Mouse (Mus musculus) splenic B cell, adult 2 months (primary cell): ENCODE data around the gene Cntn1.

Experiments used
- DNase-seq: peaks from one replicate; pipeline ENCODE4 v3.0.0-alpha.2; 2011; ENCODE audit warnings: low read depth, low spot score
- H3K27me3 ChIP-seq: 2 replicates; pipeline ENCODE4 v1.6.1; 2012; ENCODE audit warnings: mild to moderate bottlenecking, low read length, moderate library complexity, mixed read lengths; ENCODE audit not compliant: control insufficient read depth, poor library complexity, insufficient read depth, severe bottlenecking
- H3K36me3 ChIP-seq: 2 replicates; pipeline ENCODE4 v1.6.1; 2012; ENCODE audit warnings: mild to moderate bottlenecking, low read length, moderate library complexity, mixed read lengths; ENCODE audit not compliant: control insufficient read depth, poor library complexity, insufficient read depth, severe bottlenecking

Gene Cntn1

DNA sequence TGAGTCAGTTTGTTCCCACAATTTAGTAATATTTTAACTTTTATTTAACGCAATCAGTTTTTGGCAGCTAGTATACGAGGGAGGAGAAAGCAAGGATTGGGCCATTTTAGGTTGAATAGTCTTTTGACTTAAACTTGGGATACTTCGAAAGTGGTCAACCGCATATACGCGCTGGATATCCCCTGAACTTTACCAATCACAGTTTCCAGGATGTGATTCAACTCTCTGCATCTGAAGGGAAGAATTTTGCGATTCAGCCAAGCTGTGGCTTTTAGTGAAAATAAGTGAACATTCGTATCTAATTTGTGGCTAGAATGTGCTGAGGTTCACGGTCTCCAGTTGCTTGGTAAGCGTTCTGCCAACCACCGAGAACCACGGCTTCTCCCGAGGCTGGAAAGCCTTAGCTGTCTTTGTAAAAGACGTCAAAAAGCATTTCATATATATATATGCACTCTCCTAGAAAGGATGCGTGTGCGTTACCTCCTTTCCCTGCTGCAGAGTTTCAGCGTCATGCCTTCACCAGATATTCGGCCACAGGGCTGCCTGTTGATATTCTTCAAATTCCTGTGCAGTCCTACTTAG, 217.9 kb downstream of the Cntn1 start:
- H3K36me3 ChIP-seq: no peaks in the 10 kb centered on the region
- H3K27me3 ChIP-seq: no peaks in the 10 kb centered on the region
- DNase-seq: no peak

GRCm38 (mm10) chr15:92271801-92272365, 220.9 kb downstream of the Cntn1 start:
- no peaks in the 10 kb centered on the region for H3K27me3 ChIP-seq
- DNase-seq: no peak
- H3K36me3 ChIP-seq: no peaks in the 10 kb centered on the region

GRCm38 (mm10) chr15:92276826-92277225, 225.9 kb downstream of the Cntn1 start:
- no peak for DNase-seq
- H3K27me3 ChIP-seq: no peaks in the 10 kb centered on the region; the same call in 1 of the 2 replicates
- H3K36me3 ChIP-seq: no peaks in the 10 kb centered on the region

DNA sequence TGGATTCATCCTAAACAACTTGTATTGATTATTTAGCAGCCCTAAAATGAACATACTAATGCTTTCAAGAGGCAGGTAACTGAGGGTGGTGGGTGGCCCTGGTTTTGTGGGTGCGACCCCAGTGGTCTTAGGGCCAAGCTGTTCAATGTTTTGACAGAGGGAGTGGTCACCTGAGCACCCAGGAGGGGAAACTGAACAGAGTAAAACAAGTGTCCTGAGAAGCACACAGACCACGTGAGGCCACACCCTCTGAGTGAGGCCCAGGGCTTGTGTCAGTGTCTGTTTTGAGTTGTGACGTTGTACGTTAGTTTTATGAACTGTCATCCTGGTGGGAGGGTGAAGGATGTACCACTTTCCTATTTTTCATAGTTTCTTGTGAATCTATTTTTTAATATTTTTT, 227.0 kb downstream of the Cntn1 start:
- DNase-seq: no peak
- no peaks in the 10 kb centered on the region for H3K36me3 ChIP-seq
- H3K27me3 ChIP-seq: no peaks in the 10 kb centered on the region; the same call in 1 of the 2 replicates

- DNase-seq: no peak
- Histone ChIP-seq H3K36me3 (no peaks in the 10 kb centered on the region), H3K27me3 (no peaks in the 10 kb centered on the region; the same call in 1 of the 2 replicates)
These were observed 230.0 kb downstream of the Cntn1 start for GRCm38 (mm10) chr15:92280966-92281365.

- no peak for DNase-seq
- H3K36me3 ChIP-seq: no peaks in the 10 kb centered on the region
- no peaks in the 10 kb centered on the region for H3K27me3 ChIP-seq
These were observed 236.7 kb downstream of the Cntn1 start for GRCm38 (mm10) chr15:92287616-92288015.

GRCm38 (mm10) chr15:92296479-92296878, 245.5 kb downstream of the Cntn1 start:
- DNase-seq: no peak
- no peaks in the 10 kb centered on the region for H3K36me3 ChIP-seq
- H3K27me3 ChIP-seq: no peaks in the 10 kb centered on the region

GRCm38 (mm10) chr15:92302796-92303195, 251.8 kb downstream of the Cntn1 start:
- Histone ChIP-seq H3K36me3 (no peaks in the 10 kb centered on the region), H3K27me3 (no peaks in the 10 kb centered on the region)
- no peak for DNase-seq

DNA sequence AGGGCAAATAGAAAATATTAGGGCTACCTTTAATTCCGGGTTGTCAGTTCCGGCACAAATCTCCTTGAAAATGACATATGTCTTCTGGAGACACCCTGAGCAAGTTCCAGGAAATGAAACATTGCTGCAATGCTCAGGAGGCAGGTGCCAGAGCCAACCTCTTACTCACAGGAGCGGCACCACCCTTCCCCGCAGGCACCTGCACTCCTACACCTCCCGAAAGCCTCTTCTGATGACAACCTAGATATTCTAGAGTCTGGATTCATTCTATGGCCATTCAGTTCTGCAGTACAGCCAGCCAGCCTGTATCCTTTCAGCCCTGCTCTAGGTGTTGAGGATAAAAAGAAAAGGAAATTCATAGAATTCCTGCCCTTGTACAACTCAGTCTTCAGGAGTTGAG, 253.3 kb downstream of the Cntn1 start:
- no peaks in the 10 kb centered on the region for H3K27me3 ChIP-seq
- no peak for DNase-seq
- no peaks in the 10 kb centered on the region for H3K36me3 ChIP-seq

DNA sequence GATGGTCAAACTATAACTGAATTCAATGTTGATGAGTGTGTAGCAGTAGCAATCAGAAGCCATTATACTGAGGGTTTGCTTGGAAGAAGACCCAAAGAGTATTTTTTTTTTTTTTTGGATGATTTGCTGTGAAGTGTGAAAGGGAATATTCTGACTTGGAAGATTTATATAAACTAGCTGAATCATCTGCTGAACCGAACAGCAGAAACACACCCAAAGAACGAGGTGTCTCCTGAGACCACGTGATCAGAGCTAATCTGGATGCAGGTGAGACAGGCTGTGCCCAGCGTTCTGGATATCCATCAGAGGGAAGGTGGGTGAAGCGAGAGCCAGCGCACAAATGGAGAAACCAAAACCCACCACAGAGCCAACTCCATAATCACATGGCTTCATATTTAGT, 271.0 kb downstream of the Cntn1 start:
- no peaks in the 10 kb centered on the region for H3K27me3 ChIP-seq

DNA sequence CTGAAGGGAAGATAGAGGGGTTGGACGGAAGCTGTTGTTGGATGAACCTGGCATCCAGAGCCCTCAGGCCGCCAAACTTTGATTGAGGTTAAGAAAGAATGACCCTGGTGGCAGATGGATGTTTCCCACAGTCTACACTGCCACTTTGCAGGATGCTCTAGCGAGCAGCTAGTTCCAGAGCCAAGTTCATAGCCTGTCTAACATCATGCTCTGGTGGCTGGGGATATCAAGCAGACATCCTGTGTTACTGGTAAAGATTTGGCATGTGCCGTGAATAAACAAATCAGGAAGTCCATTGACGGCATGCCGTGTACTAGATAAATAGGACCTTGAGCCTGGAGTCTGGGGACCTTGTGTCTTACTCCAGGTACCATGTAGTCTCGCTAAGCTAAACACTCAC, 276.1 kb downstream of the Cntn1 start:
- DNase-seq: peak; percentile 11
- Histone ChIP-seq H3K36me3 (no peaks in the 10 kb centered on the region), H3K27me3 (no peaks in the 10 kb centered on the region)

More for the DNA sequence above, 271.0 kb downstream of the Cntn1 start:
- no peak for DNase-seq
- H3K36me3 ChIP-seq: no peaks in the 10 kb centered on the region

GRCm38 (mm10) chr15:92340253-92340652, 289.3 kb downstream of the Cntn1 start:
- Histone ChIP-seq H3K36me3 (no peaks in the 10 kb centered on the region), H3K27me3 (no peaks in the 10 kb centered on the region)
- peak; percentile 67 for DNase-seq

- DNase-seq: peak; percentile 54
- Histone ChIP-seq H3K27me3 (no peaks in the 10 kb centered on the region), H3K36me3 (no peaks in the 10 kb centered on the region)
These were observed 290.5 kb downstream of the Cntn1 start for GRCm38 (mm10) chr15:92341424-92341823.

DNA sequence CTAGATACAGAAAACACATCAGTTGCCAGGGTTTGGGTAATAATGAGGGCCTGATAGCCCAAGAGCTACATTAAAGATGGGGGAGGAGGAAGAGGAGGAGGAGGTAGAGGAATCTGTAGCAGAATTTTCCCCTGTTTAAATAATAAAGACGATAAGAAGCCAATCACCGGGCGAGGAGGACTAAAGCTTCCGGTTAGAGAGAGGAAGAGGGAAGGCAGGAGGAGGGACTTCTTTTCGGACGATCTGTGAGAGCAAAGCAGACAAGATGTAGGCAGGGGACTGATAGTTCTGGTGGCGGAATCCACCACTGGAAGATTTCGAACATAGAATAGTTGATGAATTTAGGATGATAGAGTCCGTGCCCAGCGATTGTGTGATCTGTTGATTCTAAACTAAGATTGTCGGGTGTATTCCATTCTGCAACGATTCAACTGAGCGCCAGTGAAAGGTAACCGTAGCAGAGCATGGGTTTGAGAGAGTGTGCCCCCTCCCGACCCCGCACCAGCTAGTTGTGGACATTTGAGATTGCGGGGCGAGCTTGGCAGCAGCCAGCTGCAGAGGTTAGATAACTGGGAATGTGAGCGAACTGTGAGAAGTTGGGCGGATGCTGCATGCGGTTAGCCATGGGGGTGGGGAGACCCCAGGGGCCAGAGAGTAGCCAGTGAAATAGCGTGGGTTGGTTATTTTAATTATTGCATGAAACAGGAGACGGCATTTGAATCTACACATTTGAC, 293.3 kb downstream of the Cntn1 start:
- DNase-seq: peak; percentile 19
- Histone ChIP-seq H3K27me3 (no peaks in the 10 kb centered on the region), H3K36me3 (no peaks in the 10 kb centered on the region)

- no peaks in the 10 kb centered on the region for H3K36me3 ChIP-seq
- no peaks in the 10 kb centered on the region for H3K27me3 ChIP-seq
- DNase-seq: no peak
These were observed 296.5 kb downstream of the Cntn1 start for GRCm38 (mm10) chr15:92347426-92347825.
